Mouse (Mus musculus) lung, postnatal 0 days (tissue): Measurements from ENCODE around the gene Pdgfd.

Experiments used
- CTCF ChIP-seq: IDR thresholded peaks from 2 replicates; pipeline ENCODE4 v1.5.1; 2016; ENCODE audit warnings: antibody characterized with exemption, mild to moderate bottlenecking
- EP300 ChIP-seq: IDR thresholded peaks from 2 replicates; pipeline ENCODE4 v1.6.1; 2016; ENCODE audit warnings: antibody characterized with exemption, mild to moderate bottlenecking, control low read depth

DNA sequence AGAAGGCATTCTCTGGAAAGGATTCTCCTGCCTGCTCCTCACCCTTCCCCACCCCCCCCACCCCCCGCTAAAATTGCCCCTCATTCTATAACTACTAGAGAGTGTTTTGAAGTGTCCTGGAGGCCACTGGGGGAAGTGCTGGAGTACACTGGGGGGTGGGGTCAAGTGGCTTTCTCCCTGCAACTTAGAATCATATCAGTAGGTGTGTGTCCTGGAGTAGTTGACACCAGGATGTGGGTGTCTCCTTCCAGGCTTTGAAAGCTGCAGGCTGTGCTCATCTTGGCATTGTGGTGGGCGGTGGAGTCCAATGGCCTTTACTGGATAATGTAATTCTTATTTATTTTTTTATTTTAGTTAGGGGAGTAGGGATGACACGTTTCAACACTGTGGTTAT, 651 bp downstream of the Pdgfd start:
- no peak for TF ChIP-seq CTCF
- TF ChIP-seq EP300 = no peak
